Mouse (Mus musculus) MEL (cell line): Measurements from ENCODE around the gene Ppp6r2. TPM values are rescaled to one million over a fixed set of nuclear protein-coding genes. Genes with fewer than 3 reads are reported as not detected.

Source experiments
- DNase-seq: peaks from one replicate; pipeline ENCODE4 v3.0.0; 2011; ENCODE audit warnings: low read depth, low spot score
- H3K27ac ChIP-seq: 2 replicates; pipeline ENCODE4 v1.5.1; 2012; ENCODE audit warnings: low read depth, mild to moderate bottlenecking, control low read depth, low read length, moderate library complexity; ENCODE audit not compliant: control insufficient read depth
- H3K27me3 ChIP-seq, 2 experiments: fragments of 150-350 bp in 1 of 2; sonication (generic) in 1 of 2; 2 replicates each; pipeline ENCODE4 v1.6.1; 2012; ENCODE audit warnings: low read length in 2 of 2, mild to moderate bottlenecking in 2 of 2, improper control_type of control experiment in 1 of 2, moderate library complexity in 1 of 2; ENCODE audit not compliant: insufficient read depth in 2 of 2, control insufficient read depth in 1 of 2
- H3K36me3 ChIP-seq, 2 experiments: 2 replicates each; pipeline ENCODE4 v1.6.1; 2012 to 2014; ENCODE audit warnings: low read length in 2 of 2, improper control_type of control experiment in 1 of 2, inconsistent platforms in 1 of 2, mild to moderate bottlenecking in 1 of 2; ENCODE audit not compliant: insufficient read depth in 2 of 2, control insufficient read depth in 1 of 2
- H3K4me1 ChIP-seq, 2 experiments: fragments of 150-350 bp in 1 of 2; sonication (generic) in 1 of 2; 2 replicates each; pipeline ENCODE4 v1.6.1; 2012; ENCODE audit warnings: low read length in 2 of 2, improper control_type of control experiment in 1 of 2, mild to moderate bottlenecking in 1 of 2; ENCODE audit not compliant: insufficient read depth in 2 of 2, control insufficient read depth in 1 of 2
- H3K4me3 ChIP-seq, 2 experiments: fragments of 150-350 bp in 1 of 2; sonication (generic) in 1 of 2; 2 replicates each; pipeline ENCODE4 v1.5.1; 2012; ENCODE audit warnings: low read depth in 2 of 2, low read length in 2 of 2, mild to moderate bottlenecking in 2 of 2, moderate library complexity in 2 of 2, control low read depth in 1 of 2, improper control_type of control experiment in 1 of 2; ENCODE audit not compliant: control insufficient read depth in 1 of 2, insufficient read depth in 1 of 2
- H3K79me2 ChIP-seq: 2 replicates; pipeline ENCODE4 v1.6.1; 2012; ENCODE audit warnings: mild to moderate bottlenecking, low read length, moderate library complexity; ENCODE audit not compliant: control insufficient read depth, poor library complexity, insufficient read depth
- H3K9ac ChIP-seq: 2 replicates; pipeline ENCODE4 v1.6.1; 2012; ENCODE audit warnings: low read depth, mild to moderate bottlenecking, control low read depth, low read length, moderate library complexity; ENCODE audit not compliant: control insufficient read depth, poor library complexity, severe bottlenecking
- H3K9me3 ChIP-seq: fragments of 150-350 bp; sonication (generic); replicated peaks from 2 replicates; pipeline ENCODE4 v1.6.1; 2012; ENCODE audit warnings: mild to moderate bottlenecking, low read length, improper control_type of control experiment, moderate library complexity; ENCODE audit not compliant: insufficient read depth
- BHLHE40 ChIP-seq: IDR thresholded peaks from 2 replicates; pipeline ENCODE4 v1.6.1; 2012; ENCODE audit warnings: low read depth, mild to moderate bottlenecking, inconsistent platforms, low read length, improper control_type of control experiment, borderline replicate concordance
- CTCF ChIP-seq, 3 experiments: IDR thresholded peaks in 2 of 3; conservative IDR thresholded peaks in 1 of 3; 2 replicates each; pipeline ENCODE4 v1.5.1; 2011 to 2012; ENCODE audit warnings: low read length in 3 of 3, low read depth in 2 of 3, mild to moderate bottlenecking in 2 of 3, improper control_type of control experiment in 1 of 3, inconsistent platforms in 1 of 3, mixed read lengths in 1 of 3, moderate library complexity in 1 of 3; ENCODE audit not compliant: control insufficient read depth in 1 of 3, insufficient read depth in 1 of 3, poor library complexity in 1 of 3, severe bottlenecking in 1 of 3
- ELF1 ChIP-seq: IDR thresholded peaks from 2 replicates; pipeline ENCODE4 v1.6.1; 2014; ENCODE audit warnings: low read depth, mild to moderate bottlenecking, inconsistent platforms, low read length, improper control_type of control experiment, moderate library complexity
- GABPA ChIP-seq: IDR thresholded peaks from 2 replicates; pipeline ENCODE4 v1.6.1; 2012; ENCODE audit warnings: low read depth, mild to moderate bottlenecking, inconsistent platforms, low read length, improper control_type of control experiment, moderate library complexity
- GATA1 ChIP-seq: IDR thresholded peaks from 2 replicates; pipeline ENCODE4 v1.6.1; 2011; ENCODE audit warnings: low read depth, low read length, improper control_type of control experiment
- KAT2A ChIP-seq: conservative IDR thresholded peaks from 2 replicates; pipeline ENCODE4 v1.6.1; 2012; ENCODE audit warnings: low read depth, low read length, improper control_type of control experiment, inconsistent platforms
- MXI1 ChIP-seq: IDR thresholded peaks from 2 replicates; pipeline ENCODE4 v1.6.1; 2011; ENCODE audit warnings: mild to moderate bottlenecking, low read depth, low read length, improper control_type of control experiment
- MYB ChIP-seq: IDR thresholded peaks from 2 replicates; pipeline ENCODE4 v1.6.1; 2011; ENCODE audit warnings: mild to moderate bottlenecking, low read depth, low read length, improper control_type of control experiment
- NRF1 ChIP-seq: IDR thresholded peaks from 2 replicates; pipeline ENCODE4 v1.6.1; 2014; ENCODE audit warnings: low read depth, mild to moderate bottlenecking, inconsistent platforms, low read length, improper control_type of control experiment, moderate library complexity; ENCODE audit not compliant: poor library complexity, insufficient read depth, severe bottlenecking
- POLR2AphosphoS2 ChIP-seq: IDR thresholded peaks from 2 replicates; pipeline ENCODE4 v1.6.1; 2011; ENCODE audit warnings: low read length, improper control_type of control experiment
- RCOR1 ChIP-seq: IDR thresholded peaks from 2 replicates; pipeline ENCODE4 v1.6.1; 2012; ENCODE audit warnings: low read depth, mild to moderate bottlenecking, inconsistent platforms, low read length, improper control_type of control experiment
- SMC3 ChIP-seq: IDR thresholded peaks from 2 replicates; pipeline ENCODE4 v1.6.1; 2011; ENCODE audit warnings: low read depth, low read length, improper control_type of control experiment
- UBTF ChIP-seq: IDR thresholded peaks from 2 replicates; pipeline ENCODE4 v1.6.1; 2012; ENCODE audit warnings: low read depth, mild to moderate bottlenecking, inconsistent platforms, low read length, improper control_type of control experiment, moderate library complexity, borderline replicate concordance; ENCODE audit not compliant: insufficient read depth
- USF1 ChIP-seq: IDR thresholded peaks from 2 replicates; pipeline ENCODE4 v1.6.1; 2014; ENCODE audit warnings: low read depth, mild to moderate bottlenecking, inconsistent platforms, low read length, improper control_type of control experiment, moderate library complexity
- ZC3H11A ChIP-seq: IDR thresholded peaks from 2 replicates; pipeline ENCODE4 v1.6.1; 2012; ENCODE audit warnings: low read depth, mild to moderate bottlenecking, inconsistent platforms, low read length, improper control_type of control experiment
- ZMIZ1 ChIP-seq: IDR thresholded peaks from 2 replicates; pipeline ENCODE4 v1.6.1; 2012; ENCODE audit warnings: low read depth, mild to moderate bottlenecking, inconsistent platforms, low read length, improper control_type of control experiment, moderate library complexity
- polyA plus RNA-seq, 2 experiments: library from polyadenylated mRNA; stranded (reverse) in 1 of 2; unstranded in 1 of 2; fragments of >175 nt in 1 of 2; fragments of >200 nt in 1 of 2; gene quantifications; 2 replicates each; pipeline versions ENCODE4 v1.2.1 to v1.2.4; 2012; ENCODE audit warnings: low replicate concordance in 2 of 2, low read depth in 1 of 2; ENCODE audit not compliant: insufficient read length in 2 of 2, insufficient read depth in 1 of 2, missing spikeins in 1 of 2
- total RNA-seq: library from RNA; depleted of rRNA; stranded (reverse); fragments of 300-350 nt; gene quantifications from 2 replicates; pipeline ENCODE4 v1.2.3, GENCODE M21; 2012

The Ppp6r2 gene
- total and polyA plus RNA-seq, 3 experiments, result 15.5 to 23.2 TPM; not detected in 1

DNA sequence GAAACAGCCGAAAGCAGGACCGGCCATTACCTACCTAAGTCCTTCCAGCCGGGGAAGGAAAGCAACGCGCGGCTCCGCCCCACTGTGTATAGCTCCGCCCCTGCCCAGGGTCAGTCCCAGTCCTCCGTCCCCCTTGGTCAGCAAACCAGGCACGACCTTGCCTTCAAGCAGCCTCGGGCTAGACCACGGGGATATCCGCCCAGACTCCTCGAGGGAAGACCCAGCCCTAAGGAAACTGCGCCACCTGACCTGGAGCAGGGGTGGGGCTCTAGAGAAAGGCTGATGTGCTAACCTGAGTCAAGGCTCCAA lies 37.5 kb upstream of the Ppp6r2 start:
- peaks cover 0 to 11% of the 10 kb centered on the region in 2 experiments; a peak in 2 of 4 replicates for H3K36me3 ChIP-seq
- no peaks in the 10 kb centered on the region for H3K27me3 ChIP-seq
- H3K9ac ChIP-seq, result no peak overlapping the region
- DNase-seq, result no peak
- no peak for TF ChIP-seq CTCF (IDR thresholded peaks at IDR 0.05 in 2 of 3, conservative IDR thresholded peaks at IDR 0.05 in 1 of 3; ENCODE audit: control insufficient read depth in 1 of 3, insufficient read depth in 1 of 3, low read depth in 2 of 3, low read length in 3 of 3, poor library complexity in 1 of 3, severe bottlenecking in 1 of 3)
- no peak for TF ChIP-seq NRF1
- TF ChIP-seq POLR2AphosphoS2, result no peak
- TF ChIP-seq RCOR1, result no peak
- TF ChIP-seq USF1, result no peak
- TF ChIP-seq SMC3, result no peak
- TF ChIP-seq ZC3H11A, result no peak
- TF ChIP-seq MXI1, result no peak
- no peak for TF ChIP-seq UBTF
- no peak for TF ChIP-seq KAT2A
- TF ChIP-seq GATA1, result no peak
- TF ChIP-seq ZMIZ1, result no peak
- TF ChIP-seq MYB, result no peak
- no peak for TF ChIP-seq ELF1
- TF ChIP-seq, all 39 proteins: peak for 0
- Histone ChIP-seq H3K79me2 (no peaks in the 10 kb centered on the region), H3K4me3 (no peak overlapping the region), H3K27ac (no peak overlapping the region), H3K4me1 (peaks cover 4 to 18% of the 10 kb centered on the region in 2 experiments; a peak in 3 of 4 replicates), H3K9me3 (no peaks in the 10 kb centered on the region)

GRCm38 (mm10) chr15:89174889-89175339 lies 36.4 kb upstream of the Ppp6r2 start:
- Histone ChIP-seq H3K27ac (no peak overlapping the region), H3K27me3 (no peaks in the 10 kb centered on the region), H3K79me2 (no peaks in the 10 kb centered on the region), H3K4me1 (peaks cover 4 to 18% of the 10 kb centered on the region in 2 experiments; a peak in 3 of 4 replicates), H3K9ac (no peak overlapping the region), H3K36me3 (peaks cover 0 to 11% of the 10 kb centered on the region in 2 experiments; a peak in 2 of 4 replicates), H3K9me3 (no peaks in the 10 kb centered on the region), H3K4me3 (no peak overlapping the region)
- no peak for TF ChIP-seq GABPA
- no peak for TF ChIP-seq KAT2A
- TF ChIP-seq BHLHE40, result no peak
- TF ChIP-seq NRF1, result no peak
- DNase-seq, result no peak
